Mouse (Mus musculus): ENCODE results near the gene Scgb2a2.
"Not testable (repeated sequence)": the region's sequence is repeated elsewhere in the genome, so short reads cannot be mapped to it uniquely, and the experiment has no call there.

The Scgb2a2 gene

DNA sequence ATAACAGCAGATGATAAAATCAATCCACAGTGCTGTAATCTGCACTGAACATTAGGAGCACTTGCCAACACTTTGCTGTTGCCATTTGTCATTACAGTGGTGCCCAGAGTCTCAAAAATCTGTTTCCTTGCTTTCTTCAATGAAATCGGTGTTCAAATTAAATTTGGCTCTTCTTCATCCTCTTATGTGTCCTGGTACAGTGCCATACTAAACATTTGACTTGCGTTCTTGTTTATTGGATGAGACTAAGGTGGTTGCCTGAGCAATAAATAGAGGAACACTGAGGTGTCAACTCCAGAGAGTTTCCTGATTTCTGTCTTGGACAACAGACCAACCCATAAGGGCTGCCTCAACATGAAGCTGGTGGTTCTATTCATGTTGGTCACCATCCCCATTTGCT is at the start of gene Scgb2a2:
Scgb2a2 (plus strand) TSS at position 301 of the 400 bp plus-strand sequence.
- DNase-seq (ENCODE audit: extremely low read depth, low read depth, low spot score): no peak

- DNase-seq (ENCODE audit: extremely low read depth, low read depth, low spot score): not testable (repeated sequence)
Measured at GRCm38 (mm10) chr19:9836581-9837340, 10.6 kb upstream of the Scgb2a2 start.

DNA sequence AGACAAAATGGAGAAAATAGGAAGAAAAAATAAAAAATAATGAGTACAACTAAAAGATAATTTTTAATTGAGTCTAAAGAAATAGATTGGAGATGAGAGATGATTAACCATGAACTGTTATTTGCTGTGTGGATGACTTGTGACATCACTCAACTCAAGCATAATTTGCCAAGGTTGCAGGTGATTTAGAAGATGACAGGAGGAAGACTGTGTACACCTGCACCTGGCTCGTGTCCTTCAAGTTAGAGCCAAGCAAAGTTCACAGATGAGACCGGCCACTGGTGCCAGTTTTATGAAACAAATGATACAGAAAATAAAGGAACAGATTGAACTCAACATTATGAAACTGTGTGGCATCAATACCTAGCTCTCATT is 10.0 kb upstream of the Scgb2a2 start:
- no peak for DNase-seq (ENCODE audit: extremely low read depth, low read depth, low spot score)

DNA sequence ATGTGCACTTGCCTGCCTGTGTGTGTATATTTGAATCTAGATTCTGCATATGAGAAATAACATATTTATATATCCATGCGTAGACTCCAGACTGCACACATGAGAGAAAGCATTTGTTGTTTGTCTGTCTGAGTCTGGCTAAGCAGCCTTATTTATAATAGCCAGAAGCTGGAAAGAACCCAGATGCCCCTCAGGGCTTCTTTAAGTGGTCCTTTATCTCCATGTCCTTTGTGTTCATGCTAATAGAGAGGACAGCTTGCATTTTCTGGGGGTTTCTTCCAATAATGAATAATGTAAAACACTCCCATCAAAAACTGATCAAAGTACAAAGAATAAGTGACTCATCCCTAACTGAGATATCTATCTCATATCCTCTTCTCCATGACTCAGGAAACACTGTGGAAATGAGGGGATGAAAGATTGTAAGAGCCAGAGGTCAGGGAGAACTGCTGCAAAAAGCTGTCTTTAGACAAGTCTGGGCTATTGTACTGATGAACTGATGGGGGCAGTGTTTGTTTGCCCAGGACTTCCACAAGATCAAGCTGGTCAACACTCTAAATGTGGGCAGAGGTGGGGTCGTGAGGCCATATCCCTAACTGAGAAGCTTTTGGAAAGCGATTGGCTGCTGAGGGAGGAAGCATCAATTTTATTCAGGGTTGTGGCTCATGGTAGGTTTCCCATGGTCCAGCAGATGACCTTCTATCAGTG is 2.2 kb downstream of the Scgb2a2 start:
- not testable (repeated sequence) for DNase-seq (ENCODE audit: extremely low read depth, low read depth, low spot score)

GRCm38 (mm10) chr19:9860821-9861220 is 13.5 kb downstream of the Scgb2a2 start:
- not testable (repeated sequence) for DNase-seq (ENCODE audit: extremely low read depth, low read depth, low spot score)

GRCm38 (mm10) chr19:9864856-9865255 is 17.5 kb downstream of the Scgb2a2 start:
- no peak for DNase-seq (ENCODE audit: extremely low read depth, low read depth, low spot score)

GRCm38 (mm10) chr19:9865466-9865865 is 18.1 kb downstream of the Scgb2a2 start:
- DNase-seq (ENCODE audit: extremely low read depth, low read depth, low spot score): no peak

DNA sequence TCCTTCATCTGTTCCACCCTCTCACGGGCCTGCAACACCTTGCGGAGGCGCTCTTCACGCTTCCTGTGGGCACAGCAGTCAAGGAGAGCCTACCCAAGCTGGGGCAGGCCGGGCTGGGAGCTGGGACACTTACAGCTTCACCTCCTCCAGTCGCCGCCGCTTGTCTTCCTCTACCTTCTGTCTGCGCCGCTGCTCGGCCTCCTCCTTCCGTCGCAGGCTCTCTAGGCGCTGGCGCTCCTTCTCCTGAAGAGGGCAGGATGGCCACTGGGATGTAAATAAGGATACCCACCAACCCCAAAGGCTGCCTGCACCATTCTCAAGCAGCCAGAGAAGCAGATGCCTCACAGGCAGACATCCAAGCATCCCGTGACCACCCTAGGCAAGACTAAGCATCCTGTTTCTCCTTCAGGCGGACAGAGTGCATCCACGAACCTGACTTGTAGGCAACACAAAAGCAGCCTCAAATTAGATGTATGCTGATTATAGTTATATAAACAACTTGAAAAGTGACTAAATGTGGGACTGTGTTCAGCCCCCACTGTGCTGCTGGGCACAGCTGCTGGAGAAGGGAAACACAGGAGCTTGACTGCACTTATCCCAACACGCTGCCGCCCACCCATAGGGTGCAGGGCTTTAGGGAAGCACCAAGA is 30.9 kb downstream of the Scgb2a2 start:
- DNase-seq (ENCODE audit: extremely low read depth, low read depth, low spot score): no peak

- no peak for DNase-seq (ENCODE audit: extremely low read depth, low read depth, low spot score)
Measured at GRCm38 (mm10) chr19:9886348-9886747, 39.0 kb downstream of the Scgb2a2 start.

DNA sequence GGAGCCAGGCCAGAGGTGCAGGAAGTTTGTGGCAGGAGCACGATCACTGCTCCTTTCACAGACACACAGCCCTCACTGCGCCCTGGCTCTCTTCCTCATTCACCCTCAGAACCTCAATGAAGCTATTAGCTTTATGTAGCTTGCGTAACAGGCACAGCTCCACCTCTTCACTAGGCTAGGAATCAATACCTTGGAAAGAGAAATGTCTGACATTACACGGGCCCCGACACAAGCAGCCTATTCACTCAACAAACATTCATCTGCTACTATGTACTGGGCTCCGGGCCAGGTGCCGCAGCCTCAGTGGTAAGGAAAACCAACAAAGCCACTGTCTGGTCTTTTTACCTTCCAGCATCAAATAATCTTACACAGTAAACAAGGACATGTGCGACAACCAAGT is 39.4 kb downstream of the Scgb2a2 start:
- no peak for DNase-seq (ENCODE audit: extremely low read depth, low read depth, low spot score)

- DNase-seq (ENCODE audit: extremely low read depth, low read depth, low spot score): no peak
Measured at GRCm38 (mm10) chr19:9896067-9896466, 48.7 kb downstream of the Scgb2a2 start.

- DNase-seq (ENCODE audit: extremely low read depth, low read depth, low spot score): no peak
Measured at GRCm38 (mm10) chr19:9898339-9899066, 51.1 kb downstream of the Scgb2a2 start.

- DNase-seq (ENCODE audit: extremely low read depth, low read depth, low spot score): peak; percentile 98
Measured at GRCm38 (mm10) chr19:9899072-9899779, 51.9 kb downstream of the Scgb2a2 start, which contains the start of gene Incenp. Incenp (minus strand) TSS chr19:9899551.

GRCm38 (mm10) chr19:9899780-9900146 is 52.4 kb downstream of the Scgb2a2 start:
- no peak for DNase-seq (ENCODE audit: extremely low read depth, low read depth, low spot score)

GRCm38 (mm10) chr19:9900696-9901095 is 53.3 kb downstream of the Scgb2a2 start:
- DNase-seq (ENCODE audit: extremely low read depth, low read depth, low spot score): not testable (repeated sequence)
